Mouse (Mus musculus) CD8-positive naive resting alpha-beta T cell, adult 2 months (primary cell): ENCODE measurements around the gene Loxl1.
"Not testable (repeated sequence)": the region's sequence is repeated elsewhere in the genome, so short reads cannot be mapped to it uniquely, and the experiment has no call there.

ENCODE experiments used
- DNase-seq, 2 experiments: peaks; one replicate each; pipeline ENCODE4 v3.0.0; 2022; ENCODE audit warnings: low read depth in 2 of 2, low spot score in 2 of 2

The Loxl1 gene

DNA sequence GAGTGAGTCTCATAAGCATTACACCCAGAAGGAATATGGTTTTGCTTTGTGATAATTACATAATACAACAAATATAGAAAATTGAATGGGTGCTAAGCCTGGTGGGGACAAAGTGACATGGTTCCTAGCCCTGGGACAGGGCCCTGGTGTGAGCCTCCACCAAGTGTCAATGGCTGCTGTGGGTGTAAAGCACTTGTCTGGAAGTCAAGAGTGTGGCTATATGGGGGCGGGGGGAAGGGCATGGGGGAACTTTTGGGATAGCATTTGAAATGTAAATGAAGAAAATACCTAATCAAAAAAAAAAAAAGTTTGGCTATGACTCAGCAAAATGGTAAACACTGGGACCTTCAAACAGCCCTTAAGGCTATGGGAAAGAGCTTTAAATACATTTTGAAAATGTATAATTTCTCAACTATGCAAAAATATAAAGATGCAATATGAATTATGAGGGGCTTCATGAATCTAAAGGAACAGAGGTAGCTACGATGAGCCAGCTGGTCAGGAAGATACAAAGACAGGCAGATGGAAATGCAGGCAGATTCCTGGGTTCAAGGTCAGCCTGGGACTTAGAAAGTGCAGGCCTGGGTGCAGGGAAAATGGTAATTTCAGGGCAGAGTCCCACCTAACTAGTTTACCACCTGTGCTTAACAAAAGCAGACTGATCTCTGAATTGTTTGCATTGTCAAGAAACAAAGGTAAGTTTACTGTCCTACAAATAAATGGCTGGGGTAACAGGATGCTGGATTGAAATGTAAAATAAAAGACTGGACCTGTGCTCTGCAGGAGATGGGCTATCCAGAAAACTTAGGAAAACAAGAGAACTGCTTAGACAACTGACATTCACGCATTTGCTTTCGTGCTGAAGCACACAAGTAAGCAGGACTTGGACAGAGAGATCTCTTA is 33.9 kb downstream of the Loxl1 start:
- no peak for DNase-seq

DNA sequence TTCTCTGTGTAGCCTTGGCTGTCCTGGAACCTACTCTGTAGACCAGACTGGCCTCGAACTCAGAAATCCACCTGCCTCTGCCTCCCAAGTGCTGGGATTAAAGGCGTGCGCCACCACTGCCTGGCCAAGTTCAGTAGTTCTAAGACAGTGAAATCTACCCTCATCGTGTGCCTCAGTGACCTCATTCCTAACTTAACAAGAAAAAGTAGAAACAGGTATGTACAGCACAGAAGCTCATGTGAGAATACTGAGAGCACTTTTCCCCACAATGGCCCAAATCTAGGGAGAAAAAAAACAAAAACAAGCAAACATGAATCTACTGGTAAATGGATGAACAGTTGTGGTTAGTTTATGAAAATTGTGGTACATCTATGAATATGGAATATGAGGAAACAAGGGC is 34.7 kb downstream of the Loxl1 start:
- DNase-seq = no peak

DNA sequence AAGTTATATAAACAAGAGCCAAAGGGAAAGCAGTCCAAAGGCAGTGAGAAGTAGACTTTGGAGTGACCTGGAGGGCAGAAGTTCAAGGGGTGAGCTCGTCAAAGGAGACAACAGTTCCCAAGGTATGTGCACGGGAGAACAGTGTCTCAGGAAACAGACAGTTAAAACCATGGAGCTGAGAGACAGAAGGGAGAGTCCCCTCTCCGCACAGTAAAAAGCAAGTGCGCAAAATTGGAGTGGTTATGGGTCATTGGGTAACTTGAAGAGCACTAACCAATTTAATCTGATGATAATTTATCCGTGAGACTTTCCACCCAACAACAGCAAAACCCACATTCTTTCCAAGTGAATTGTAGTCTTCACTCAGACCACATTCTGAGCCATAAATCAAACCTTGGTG is 36.6 kb downstream of the Loxl1 start:
- DNase-seq = no peak

DNA sequence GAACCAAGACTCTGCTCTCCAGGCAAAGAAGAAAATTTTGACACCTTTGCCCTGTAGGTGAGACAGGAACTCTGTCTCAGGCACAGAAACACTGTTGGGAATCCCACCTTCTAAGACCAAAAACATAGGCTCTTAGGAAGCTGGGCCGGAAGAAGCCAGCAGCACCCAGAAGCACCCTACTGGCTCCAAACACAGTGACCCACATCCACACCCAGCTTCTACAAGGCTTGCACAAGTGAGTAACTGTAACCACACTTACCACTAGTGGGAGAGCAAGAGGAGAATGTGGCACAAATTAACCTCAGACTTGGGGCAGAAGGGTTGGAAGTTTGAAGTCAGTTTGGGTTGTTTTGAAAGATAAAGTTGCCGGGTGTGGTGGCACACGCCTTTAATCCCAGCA is 37.2 kb downstream of the Loxl1 start:
- DNase-seq = peak in 1 of 2 experiments; percentile 30

DNA sequence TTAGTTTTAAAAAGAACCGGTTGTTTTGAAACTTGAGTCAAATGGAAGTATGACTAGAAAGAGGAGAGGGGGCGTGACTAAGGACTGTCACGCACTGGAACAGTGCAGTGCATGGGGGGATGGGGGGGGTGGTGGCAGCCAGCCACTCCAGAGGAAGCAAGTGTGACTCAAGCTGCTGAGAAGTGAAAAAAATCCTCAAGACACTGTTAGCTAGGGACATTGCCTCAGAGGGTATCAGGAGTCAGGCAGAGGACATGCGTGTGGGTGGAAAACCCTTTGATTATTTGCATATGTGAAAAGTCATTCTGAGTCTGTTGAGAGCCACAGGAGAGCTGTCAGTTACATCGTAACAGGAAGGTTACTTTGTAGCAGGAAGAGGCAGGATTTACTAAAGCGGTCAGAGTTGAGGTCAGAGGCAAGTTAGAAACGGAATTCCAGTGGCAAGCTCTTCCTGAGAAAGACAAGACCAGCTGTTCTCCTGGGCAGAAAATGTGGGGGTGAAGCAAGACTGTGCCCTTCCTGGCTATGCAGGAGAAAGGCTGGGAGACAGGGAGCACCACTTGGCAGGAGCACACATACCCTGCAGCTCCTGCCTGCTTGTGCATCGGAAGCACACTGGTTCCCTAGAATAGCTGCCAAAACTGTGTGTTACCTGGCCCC is 37.7 kb downstream of the Loxl1 start:
- DNase-seq = no peak

DNA sequence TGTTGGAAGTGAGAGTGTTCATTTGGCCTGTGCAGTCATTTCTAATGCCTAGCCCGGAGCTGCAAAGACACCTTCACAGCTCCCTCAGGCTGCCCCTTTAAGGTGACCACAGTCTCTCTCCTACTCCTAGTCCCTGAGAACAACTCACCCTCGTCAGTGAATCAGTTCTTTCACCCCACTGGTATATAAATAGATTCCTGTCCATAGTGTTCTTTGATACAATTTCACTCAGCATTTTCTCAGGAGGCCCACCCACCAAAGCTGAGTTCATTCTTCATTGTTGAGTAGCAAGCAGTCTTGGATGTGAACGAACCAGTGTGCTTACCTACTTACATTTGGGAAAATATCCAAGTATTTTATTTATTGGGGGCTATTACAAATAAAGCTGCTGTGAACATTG is 38.4 kb downstream of the Loxl1 start:
- DNase-seq = no peak

DNA sequence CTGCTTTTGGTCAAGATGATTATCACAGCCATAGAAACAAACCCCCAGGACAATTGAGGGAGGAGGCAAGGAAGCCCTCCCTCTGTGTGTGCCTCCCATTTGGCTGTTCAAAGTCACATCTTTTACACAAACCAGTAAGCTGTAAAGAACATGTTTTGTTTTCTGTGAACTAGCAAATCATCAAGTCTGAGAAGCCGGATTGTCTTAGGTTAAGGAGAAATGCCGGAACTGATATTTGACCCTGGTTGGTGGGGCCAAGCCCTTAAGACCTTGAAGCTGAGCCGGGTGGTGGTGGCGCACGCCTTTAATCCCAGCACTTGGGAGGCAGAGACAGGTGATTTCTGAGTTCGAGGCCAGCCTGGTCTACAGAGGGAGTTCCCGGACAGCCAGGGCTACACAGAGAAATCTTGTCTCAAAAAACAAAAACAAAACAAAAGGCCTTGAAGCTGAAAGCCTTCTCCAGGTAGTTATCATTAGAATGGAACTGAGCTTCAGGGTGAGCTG is 38.8 kb downstream of the Loxl1 start:
- no peak for DNase-seq

DNA sequence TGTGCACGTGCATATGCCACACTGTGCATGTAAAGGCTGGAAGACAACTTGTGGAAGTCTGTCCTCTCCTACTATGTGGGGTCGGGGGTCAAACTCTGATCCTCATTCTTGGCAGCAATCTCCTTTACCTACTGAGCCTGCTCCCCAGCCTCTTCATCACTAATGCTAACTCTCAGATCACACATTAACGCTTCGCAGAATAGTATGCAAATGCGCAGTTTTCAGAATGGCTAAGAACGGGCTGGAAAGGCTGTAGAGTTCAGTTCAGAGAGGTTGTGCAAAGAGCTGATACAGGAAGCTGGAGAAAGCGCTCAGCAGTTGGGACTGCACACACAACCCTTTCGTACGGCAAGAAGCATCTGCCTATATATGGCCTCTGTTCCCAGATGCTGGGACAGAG is 40.1 kb downstream of the Loxl1 start:
- DNase-seq = no peak

DNA sequence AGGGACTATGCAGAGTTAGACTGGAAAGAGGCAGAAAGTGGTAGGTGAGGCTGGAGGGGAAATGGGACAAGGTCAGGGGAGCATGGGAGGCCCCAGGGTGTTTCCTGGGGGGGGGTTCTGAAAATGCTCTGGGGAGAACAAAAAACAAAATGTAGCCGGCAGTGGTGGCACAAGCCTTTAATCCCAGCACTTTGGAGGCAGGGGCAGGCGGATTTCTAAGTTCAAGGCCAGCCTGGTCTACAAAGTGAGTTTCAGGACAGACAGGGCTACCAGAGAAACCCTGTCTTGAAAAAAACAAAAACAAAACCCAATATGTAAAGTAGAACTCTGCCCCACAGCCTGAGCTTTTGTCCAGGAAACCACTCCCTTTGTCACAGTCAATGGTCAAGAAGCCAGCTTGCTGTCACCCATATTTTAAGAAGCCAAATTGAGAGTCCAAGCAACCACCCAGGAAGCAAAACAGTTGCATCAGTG is 40.9 kb downstream of the Loxl1 start:
- no peak for DNase-seq

DNA sequence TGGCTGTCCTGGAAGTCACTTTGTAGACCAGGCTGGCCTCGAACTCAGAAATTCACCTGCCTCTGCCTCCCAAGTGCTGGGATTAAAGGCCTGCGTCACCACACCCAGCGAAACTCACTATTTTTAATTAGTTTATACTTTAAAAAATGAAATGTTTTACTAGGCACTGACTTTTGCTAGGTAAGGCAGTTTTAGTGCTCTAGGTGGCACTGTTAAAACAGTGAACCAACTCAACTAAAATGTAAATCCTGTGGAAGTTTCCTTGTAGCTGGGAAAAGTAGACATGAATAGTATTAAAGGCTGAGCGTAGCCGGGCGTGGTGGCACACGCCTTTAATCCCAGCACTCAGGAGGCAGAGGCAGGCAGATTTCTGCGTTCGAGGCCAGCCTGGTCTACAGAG is 41.4 kb downstream of the Loxl1 start:
- not testable (repeated sequence) for DNase-seq

DNA sequence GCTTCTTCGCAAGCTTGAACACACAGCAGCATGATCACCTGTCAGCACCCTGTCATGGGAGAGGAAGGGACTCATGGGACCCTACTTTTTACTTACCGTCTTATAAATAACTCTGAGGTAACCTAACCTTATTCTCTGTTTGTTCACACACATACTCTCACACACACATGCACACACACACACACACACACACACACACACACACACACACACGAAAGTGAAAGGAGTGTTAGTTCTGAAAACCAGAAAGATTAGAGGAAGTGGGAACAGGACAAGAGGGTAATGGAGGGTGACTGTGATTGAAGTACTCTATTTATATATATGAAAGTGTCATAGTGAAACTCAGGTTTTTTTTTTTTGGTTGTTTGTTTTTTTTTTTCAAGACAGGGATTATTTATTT is 41.9 kb downstream of the Loxl1 start:
- peak; percentile 51 to 60 for DNase-seq

DNA sequence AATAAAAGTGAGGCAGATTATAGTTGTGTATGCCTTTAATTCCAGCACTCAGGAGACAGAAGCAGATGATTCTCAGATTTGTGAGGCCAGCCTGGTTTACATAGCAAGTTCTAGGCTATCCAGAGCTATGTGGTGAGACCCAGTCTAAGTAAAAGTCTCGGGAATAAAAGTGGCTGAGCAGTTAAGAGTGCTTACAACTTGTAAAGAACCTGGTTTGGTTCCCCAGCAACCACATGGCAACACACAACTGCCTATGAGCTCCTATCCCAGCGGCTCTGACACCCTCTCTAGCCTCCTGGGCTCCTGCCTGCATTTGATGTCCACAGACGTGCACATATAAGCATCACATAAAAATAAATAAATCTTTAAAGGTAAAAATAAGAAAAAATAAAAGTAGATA is 42.9 kb downstream of the Loxl1 start:
- DNase-seq = no peak

DNA sequence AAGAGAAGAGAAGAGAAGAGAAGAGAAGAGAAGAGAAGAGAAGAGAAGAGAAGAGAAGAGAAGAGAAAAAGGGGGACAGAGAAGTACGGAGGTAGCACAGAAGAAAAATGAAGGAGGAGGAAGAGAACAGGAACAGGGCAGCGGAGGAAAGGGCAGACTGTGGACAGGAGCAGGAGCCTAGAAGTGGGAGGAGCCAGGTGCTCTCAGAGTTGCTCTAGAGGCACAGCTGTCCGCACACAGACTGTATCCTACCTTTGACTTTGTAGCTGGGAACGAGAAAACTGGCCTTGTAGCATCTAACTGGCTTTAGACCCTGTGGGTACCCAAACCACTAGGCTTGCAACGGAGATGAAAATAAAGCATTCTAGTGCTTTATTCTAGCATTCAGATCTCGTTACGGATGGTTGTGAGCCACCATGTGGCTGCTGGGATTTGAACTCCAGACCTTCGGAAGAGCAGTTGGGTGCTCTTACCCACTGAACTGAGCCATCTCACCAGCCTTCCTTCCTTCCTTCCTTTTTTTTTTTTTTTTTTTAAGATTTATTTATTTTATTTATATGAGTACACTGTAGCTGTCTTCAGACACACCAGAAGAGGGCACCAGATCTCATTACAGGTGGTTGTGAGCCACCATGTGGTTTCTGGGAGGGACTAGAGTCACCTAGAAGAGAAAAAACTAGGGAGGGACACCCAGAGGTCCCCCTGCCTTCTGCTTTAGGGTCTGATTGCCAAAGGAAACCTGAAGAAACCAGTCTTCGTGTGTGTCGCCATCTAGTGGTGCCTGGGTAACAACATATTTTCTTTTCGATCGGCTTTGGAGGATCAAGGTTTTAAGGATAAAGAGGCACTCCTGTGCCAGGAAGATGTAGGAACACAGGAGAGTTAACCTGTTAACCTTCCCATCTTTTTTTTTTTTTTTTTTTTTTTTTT is 44.3 kb downstream of the Loxl1 start:
- peak; percentile 65 to 71 for DNase-seq

DNA sequence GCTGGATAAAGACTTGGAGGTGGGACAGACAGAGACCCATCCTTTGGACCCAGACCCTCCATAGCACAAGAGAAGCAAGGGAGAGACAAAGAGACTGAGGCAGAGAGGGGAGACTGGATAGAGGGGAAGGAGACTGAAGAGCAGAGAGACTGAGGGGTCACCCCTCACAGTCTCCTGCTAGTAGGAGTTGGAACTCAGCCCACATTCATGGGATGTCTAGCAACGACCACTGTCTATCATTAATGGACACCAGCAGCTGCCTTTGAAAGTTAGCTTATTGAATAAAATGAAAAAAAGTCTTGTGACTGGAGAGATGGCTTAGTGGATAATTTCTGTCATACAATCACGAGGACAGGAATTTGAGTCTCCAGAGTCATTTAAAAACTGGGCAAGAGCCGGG is 45.9 kb downstream of the Loxl1 start:
- DNase-seq = no peak

DNA sequence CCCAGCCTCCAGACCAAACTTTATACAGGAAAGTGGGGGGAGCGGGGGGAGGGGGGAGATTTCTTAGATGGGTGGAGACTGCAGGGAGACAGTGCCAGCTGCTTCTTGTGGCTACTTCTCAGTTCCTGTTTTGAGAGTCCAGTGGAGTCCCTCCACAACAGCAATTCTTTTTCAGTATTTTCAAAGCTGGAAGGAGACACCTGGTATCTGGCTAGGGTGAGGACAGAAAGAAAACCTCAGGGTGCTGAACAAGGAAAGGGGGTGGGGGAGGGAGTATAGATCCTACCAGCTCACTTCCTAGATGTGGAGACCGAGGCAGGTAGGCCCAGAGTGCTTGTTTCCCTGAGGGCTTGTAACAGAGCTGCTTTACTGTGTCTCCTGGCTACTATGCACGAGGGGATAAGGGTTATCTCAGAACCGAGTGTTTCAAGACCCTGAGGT is 46.4 kb downstream of the Loxl1 start:
- no peak for DNase-seq

DNA sequence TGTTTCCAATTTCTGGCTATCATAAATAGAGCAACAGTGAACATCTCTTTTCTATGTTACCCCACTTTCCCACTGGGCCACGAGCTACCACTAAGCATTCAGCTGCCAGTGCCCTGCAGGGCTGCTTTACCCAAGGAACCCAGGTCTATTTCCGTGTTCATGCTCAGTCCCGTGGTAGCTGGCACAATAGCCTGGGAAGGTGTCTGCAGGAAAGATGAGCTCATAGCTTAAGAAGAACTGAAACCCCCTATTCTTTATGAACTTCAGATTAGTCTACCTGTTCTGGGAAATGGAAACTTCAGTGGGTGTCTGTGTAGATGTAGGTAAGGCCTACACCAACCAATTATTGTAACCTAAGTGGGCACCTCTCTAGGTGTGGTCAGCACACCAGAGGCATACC is 47.6 kb downstream of the Loxl1 start:
- no peak for DNase-seq

DNA sequence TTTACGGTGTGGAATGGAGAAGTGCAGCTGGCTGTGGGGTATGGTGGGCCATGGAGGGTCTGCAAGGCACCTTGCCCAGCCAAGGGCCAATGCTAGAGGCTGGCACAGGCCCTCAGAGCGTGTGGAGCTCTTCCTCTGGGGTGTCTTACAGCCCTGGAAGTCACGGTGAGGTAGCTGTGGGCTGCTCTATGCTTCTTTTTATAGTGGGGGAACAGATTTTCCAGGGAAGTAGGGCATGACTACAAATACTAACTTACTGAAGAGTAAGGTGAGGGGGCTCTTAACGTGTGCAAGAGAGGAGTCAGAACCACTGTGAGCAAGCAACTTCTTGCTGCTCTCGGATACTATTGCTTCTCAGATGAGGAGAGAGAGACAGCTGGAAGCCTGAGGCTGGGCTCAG is 50.5 kb downstream of the Loxl1 start:
- DNase-seq = no peak

DNA sequence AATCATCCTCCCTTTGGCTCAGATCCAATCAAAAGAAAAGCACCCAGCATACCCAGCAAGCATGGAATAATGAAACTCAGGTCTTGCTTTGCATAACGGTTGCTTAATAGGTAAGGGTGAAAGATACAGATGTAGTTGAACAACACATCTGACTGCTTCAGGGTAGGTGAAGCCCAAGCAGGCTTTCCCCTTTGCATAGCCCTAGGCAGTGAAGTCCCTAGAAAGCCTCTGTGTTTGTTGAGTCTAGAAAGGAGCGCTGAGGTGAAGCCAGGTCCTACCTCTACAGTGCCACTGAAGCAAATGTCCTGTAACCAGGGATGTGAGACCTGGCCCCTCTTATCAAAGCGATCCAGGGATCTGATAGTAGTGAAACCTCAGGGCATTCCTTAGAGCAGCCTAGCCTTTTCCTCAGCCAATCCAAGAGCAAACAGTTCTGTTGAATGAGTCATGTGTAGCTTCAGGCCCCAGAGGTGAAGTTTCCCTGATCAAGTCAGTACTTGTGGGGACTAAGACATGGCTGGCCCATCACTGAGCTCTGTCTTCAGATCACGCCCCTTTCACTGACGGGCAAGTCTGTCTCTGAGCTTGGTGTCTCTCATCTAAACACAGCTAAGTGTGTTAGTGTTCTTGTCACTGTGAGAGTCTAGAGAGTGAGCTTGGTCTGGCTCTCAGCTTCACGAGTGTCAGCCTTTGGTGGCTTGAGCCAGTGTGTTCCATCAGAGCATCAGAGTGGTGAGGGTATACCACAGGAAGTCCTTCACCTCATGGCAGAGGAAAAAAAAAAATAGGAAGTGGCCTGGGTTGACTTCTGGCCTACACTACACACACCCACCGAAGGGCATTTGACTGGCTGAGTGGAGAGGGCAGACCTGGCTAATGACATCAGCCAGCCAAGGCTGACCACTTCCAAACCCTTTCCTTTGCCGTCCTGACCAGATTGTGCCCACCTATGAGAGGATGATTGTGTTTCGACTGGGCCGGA is 57.0 kb downstream of the Loxl1 start:
- DNase-seq = no peak

DNA sequence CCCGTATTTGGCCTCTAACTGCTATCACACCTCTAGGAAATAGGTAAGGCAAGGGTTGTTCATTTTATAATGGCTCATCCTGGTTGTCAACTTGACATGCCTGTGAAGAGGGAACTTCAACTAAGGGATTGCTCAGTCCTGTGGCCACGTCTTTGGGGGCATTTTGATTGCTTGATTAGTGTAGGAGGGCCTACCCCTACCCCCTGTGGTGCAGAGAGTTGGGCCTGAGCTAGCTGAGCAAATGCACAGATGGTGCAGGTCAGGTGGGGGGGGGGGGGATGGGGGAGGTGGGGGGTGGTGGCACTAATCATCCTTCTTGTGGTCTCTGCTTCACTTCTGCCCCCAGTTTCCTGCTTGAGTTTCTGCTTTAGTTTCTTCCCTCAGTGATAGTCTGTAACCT is 57.9 kb downstream of the Loxl1 start:
- DNase-seq = no peak

DNA sequence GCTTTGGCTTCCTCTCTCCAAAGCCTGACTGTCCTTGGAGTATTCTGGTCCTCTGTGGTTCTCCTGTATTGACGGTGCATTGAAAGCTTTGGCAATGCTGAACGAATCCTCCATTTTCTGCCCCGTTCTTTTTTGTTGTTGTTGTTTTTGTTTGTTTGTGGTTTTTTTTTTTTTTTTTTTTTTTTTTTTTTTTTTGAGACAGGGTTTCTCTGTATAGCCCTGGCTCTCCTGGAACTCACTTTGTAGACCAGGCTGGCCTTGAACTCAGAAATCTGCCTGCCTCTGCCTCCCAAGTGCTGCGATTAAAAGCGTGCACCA is 59.2 kb downstream of the Loxl1 start:
- DNase-seq = not testable (repeated sequence)
